Mouse (Mus musculus) central nervous system, embryonic 18 days (tissue): Measurements from ENCODE around the gene Scgb1b15. TPM values are rescaled to one million over a fixed set of nuclear protein-coding genes. Genes with fewer than 3 reads are reported as not detected.

Experiments
- polyA plus RNA-seq: library from polyadenylated mRNA; depleted of rRNA; stranded (reverse); fragments of >200 nt; gene quantifications from 2 replicates; pipeline ENCODE4 v1.2.3, GENCODE M21; 2012; rRNA removed

The Scgb1b15 gene
- not detected in 2 replicates for polyA plus RNA-seq

GRCm38 (mm10) chr7:32836254-32836653 is at the start of gene Scgb1b15:
Gene Scgb1b15, plus strand, starts transcription at chr7:32836554.

GRCm38 (mm10) chr7:32829562-32829961 is 6.8 kb upstream of the Scgb1b15 start, which contains the start of gene Scgb2b15:
Gene Scgb2b15, minus strand, starts transcription at chr7:32829662.

Other genes starting within 250 kb of the Scgb1b15 start
- not detected in 2 replicates for gene Scgb2b15, start 6.9 kb upstream of the Scgb1b15 start, polyA plus RNA-seq
- gene Scgb2b17, start 220.0 kb downstream of the Scgb1b15 start, polyA plus RNA-seq = not detected in 2 replicates
- gene Scgb1b17, start 226.9 kb downstream of the Scgb1b15 start, polyA plus RNA-seq = not detected in 2 replicates